Mouse (Mus musculus) neural tube, embryonic 12.5 days (tissue): ENCODE results near the gene Morn1. TPM values are rescaled to one million over a fixed set of nuclear protein-coding genes. Genes with fewer than 3 reads are reported as not detected.

ENCODE experiments used
- ATAC-seq: fragments of 200-750 bp; cut with Nextera tagmentation; 2 replicates; pipeline ENCODE4 v1.8.0; 2017; ENCODE audit warnings: low read depth, mild to moderate bottlenecking, moderate TSS enrichment, moderate library complexity; ENCODE audit not compliant: low FRiP score
- H3K27ac ChIP-seq: fragments of 300-500 bp; sonication (generic); 2 replicates; pipeline ENCODE4 v1.5.1; 2016
- H3K27me3 ChIP-seq: fragments of 300-500 bp; sonication (generic); replicated peaks from 2 replicates; pipeline ENCODE4 v1.6.1; 2016; ENCODE audit warnings: mild to moderate bottlenecking
- H3K36me3 ChIP-seq: fragments of 300-500 bp; sonication (generic); 2 replicates; pipeline ENCODE4 v1.6.1; 2016; ENCODE audit warnings: mild to moderate bottlenecking
- H3K4me1 ChIP-seq: fragments of 300-500 bp; sonication (generic); 2 replicates; pipeline ENCODE4 v1.6.1; 2016
- H3K4me2 ChIP-seq: fragments of 300-500 bp; sonication (generic); replicated peaks from 2 replicates; pipeline ENCODE4 v1.6.1; 2016; ENCODE audit warnings: mild to moderate bottlenecking
- H3K4me3 ChIP-seq: fragments of 300-500 bp; sonication (generic); 2 replicates; pipeline ENCODE4 v1.5.1; 2016
- H3K9ac ChIP-seq: fragments of 300-500 bp; sonication (generic); 2 replicates; pipeline ENCODE4 v1.6.1; 2016; ENCODE audit warnings: mild to moderate bottlenecking
- H3K9me3 ChIP-seq: fragments of 300-500 bp; sonication (generic); 2 replicates; pipeline ENCODE4 v1.6.1; 2016; ENCODE audit warnings: mild to moderate bottlenecking
- WGBS: fragments of 180-500 bp; shearing (Covaris S2); methylation state at CpG from one replicate; pipeline ENCODE4 v1.1.7; 2016; 5-methylcytosine and 5-hydroxymethylcytosine counted together
- polyA plus RNA-seq: library from polyadenylated mRNA; unstranded; fragments of >200 nt; fragmentation: Nextera tagmentation; extraction: Ambion mirVana; gene quantifications from 2 replicates; pipeline ENCODE4 v1.2.1, GENCODE M21; 2016

Gene Morn1
- polyA plus RNA-seq, 1 experiment from 2014 or later, result 6.0 TPM

- H3K4me3 ChIP-seq, result no peak overlapping the region
- no peaks in the 10 kb centered on the region for H3K27me3 ChIP-seq
- H3K4me1 ChIP-seq, result peaks cover 42% of the 10 kb centered on the region
- no peak overlapping the region for H3K9ac ChIP-seq
- H3K9me3 ChIP-seq, result no peaks in the 10 kb centered on the region
- 67% methylated on average over 14 of the region's 14 CpGs for WGBS
- ATAC-seq, result no peak
- H3K4me2 ChIP-seq, result no peak overlapping the region
- no peaks in the 10 kb centered on the region for H3K36me3 ChIP-seq
- no peak overlapping the region for H3K27ac ChIP-seq
Observed at GRCm38 (mm10) chr4:155146107-155146823, 59.9 kb downstream of the Morn1 start.

- 86% methylated on average over 4 of the region's 4 CpGs for WGBS
- H3K27ac ChIP-seq, result no peak overlapping the region
- no peak overlapping the region for H3K4me2 ChIP-seq
- no peak overlapping the region for H3K9ac ChIP-seq
- no peak for ATAC-seq
- H3K27me3 ChIP-seq, result no peaks in the 10 kb centered on the region
- H3K4me3 ChIP-seq, result no peak overlapping the region
- H3K9me3 ChIP-seq, result no peaks in the 10 kb centered on the region
- H3K4me1 ChIP-seq, result peaks cover 49% of the 10 kb centered on the region
- H3K36me3 ChIP-seq, result no peaks in the 10 kb centered on the region
Observed at GRCm38 (mm10) chr4:155148453-155148852, 62.1 kb downstream of the Morn1 start.

GRCm38 (mm10) chr4:155148910-155149698 lies 62.7 kb downstream of the Morn1 start:
- Histone ChIP-seq H3K9ac (no peak overlapping the region), H3K27ac (no peak overlapping the region), H3K27me3 (no peaks in the 10 kb centered on the region), H3K4me2 (no peak overlapping the region), H3K4me1 (peaks cover 42% of the 10 kb centered on the region), H3K4me3 (no peak overlapping the region), H3K9me3 (no peaks in the 10 kb centered on the region), H3K36me3 (no peaks in the 10 kb centered on the region)
- 74% methylated on average over 8 of the region's 8 CpGs for WGBS
- ATAC-seq, result no peak

GRCm38 (mm10) chr4:155149941-155150275 lies 63.5 kb downstream of the Morn1 start:
- H3K9ac ChIP-seq, result no peak overlapping the region
- H3K27me3 ChIP-seq, result no peaks in the 10 kb centered on the region
- H3K36me3 ChIP-seq, result no peaks in the 10 kb centered on the region
- H3K4me3 ChIP-seq, result no peak overlapping the region
- WGBS, result 74% methylated on average over 6 of the region's 6 CpGs
- H3K27ac ChIP-seq, result no peak overlapping the region
- peak overlapping the region; percentile 93 for H3K4me2 ChIP-seq
- H3K9me3 ChIP-seq, result no peaks in the 10 kb centered on the region
- H3K4me1 ChIP-seq, result peaks cover 34% of the 10 kb centered on the region
- ATAC-seq, result no peak

- Histone ChIP-seq H3K4me3 (peak overlapping the region; percentile 38), H3K27ac (no peak overlapping the region), H3K27me3 (no peaks in the 10 kb centered on the region), H3K9ac (peak overlapping the region; percentile 60), H3K36me3 (peaks cover 4% of the 10 kb centered on the region), H3K4me2 (peak overlapping the region; percentile 93), H3K4me1 (peaks cover 31% of the 10 kb centered on the region), H3K9me3 (no peaks in the 10 kb centered on the region)
- WGBS, result 6% methylated on average over 73 of the region's 73 CpGs
- ATAC-seq, result peak; percentile 62
Observed at GRCm38 (mm10) chr4:155150276-155151113, 64.1 kb downstream of the Morn1 start.

GRCm38 (mm10) chr4:155151221-155151788 lies 64.9 kb downstream of the Morn1 start:
- Histone ChIP-seq H3K9me3 (no peaks in the 10 kb centered on the region), H3K27ac (no peak overlapping the region), H3K4me1 (peaks cover 26% of the 10 kb centered on the region), H3K9ac (peak overlapping the region; percentile 60; the same call in 1 of the 2 replicates), H3K27me3 (no peaks in the 10 kb centered on the region), H3K36me3 (peaks cover 12% of the 10 kb centered on the region), H3K4me3 (peak overlapping the region; percentile 38), H3K4me2 (peak overlapping the region; percentile 93)
- 50% methylated on average over 12 of the region's 12 CpGs for WGBS
- ATAC-seq, result peak; percentile 18; the same call in 1 of the 2 replicates

- Histone ChIP-seq H3K27me3 (no peaks in the 10 kb centered on the region), H3K36me3 (peaks cover 18% of the 10 kb centered on the region), H3K9ac (no peak overlapping the region), H3K4me1 (peaks cover 24% of the 10 kb centered on the region), H3K9me3 (no peaks in the 10 kb centered on the region), H3K27ac (no peak overlapping the region), H3K4me2 (no peak overlapping the region; the same call in 1 of the 2 replicates), H3K4me3 (no peak overlapping the region)
- 59% methylated on average over 4 of the region's 4 CpGs for WGBS
- no peak for ATAC-seq
Observed at GRCm38 (mm10) chr4:155151845-155152244, 65.5 kb downstream of the Morn1 start.

GRCm38 (mm10) chr4:155152476-155152875 lies 66.1 kb downstream of the Morn1 start:
- peaks cover 24% of the 10 kb centered on the region for H3K4me1 ChIP-seq
- ATAC-seq, result no peak
- no peaks in the 10 kb centered on the region for H3K27me3 ChIP-seq
- WGBS, result 95% methylated on average over 6 of the region's 6 CpGs
- H3K36me3 ChIP-seq, result peaks cover 24% of the 10 kb centered on the region
- H3K9me3 ChIP-seq, result no peaks in the 10 kb centered on the region
- H3K4me3 ChIP-seq, result no peak overlapping the region
- H3K9ac ChIP-seq, result no peak overlapping the region
- H3K27ac ChIP-seq, result no peak overlapping the region
- H3K4me2 ChIP-seq, result no peak overlapping the region

- no peak overlapping the region for H3K4me2 ChIP-seq
- WGBS, result 81% methylated on average over 3 of the region's 3 CpGs
- H3K9ac ChIP-seq, result no peak overlapping the region
- peaks cover 35% of the 10 kb centered on the region for H3K36me3 ChIP-seq
- no peak overlapping the region for H3K4me3 ChIP-seq
- peaks cover 24% of the 10 kb centered on the region for H3K4me1 ChIP-seq
- H3K9me3 ChIP-seq, result no peaks in the 10 kb centered on the region
- no peaks in the 10 kb centered on the region for H3K27me3 ChIP-seq
- no peak overlapping the region for H3K27ac ChIP-seq
- no peak for ATAC-seq
Observed at GRCm38 (mm10) chr4:155153389-155154072, 67.2 kb downstream of the Morn1 start.

- H3K4me3 ChIP-seq, result no peak overlapping the region
- H3K27me3 ChIP-seq, result no peaks in the 10 kb centered on the region
- no peaks in the 10 kb centered on the region for H3K9me3 ChIP-seq
- H3K27ac ChIP-seq, result no peak overlapping the region
- ATAC-seq, result no peak
- 76% methylated on average over 11 of the region's 11 CpGs for WGBS
- H3K4me2 ChIP-seq, result no peak overlapping the region
- no peak overlapping the region for H3K9ac ChIP-seq
- H3K36me3 ChIP-seq, result peaks cover 47% of the 10 kb centered on the region
- peaks cover 22% of the 10 kb centered on the region for H3K4me1 ChIP-seq
Observed at GRCm38 (mm10) chr4:155154986-155155385, 68.6 kb downstream of the Morn1 start.

GRCm38 (mm10) chr4:155156734-155157133 lies 70.4 kb downstream of the Morn1 start:
- Histone ChIP-seq H3K36me3 (peaks cover 47% of the 10 kb centered on the region), H3K27ac (no peak overlapping the region), H3K9me3 (no peaks in the 10 kb centered on the region), H3K27me3 (no peaks in the 10 kb centered on the region), H3K4me3 (no peak overlapping the region), H3K4me2 (no peak overlapping the region), H3K9ac (no peak overlapping the region), H3K4me1 (peaks cover 14% of the 10 kb centered on the region)
- 94% methylated on average over 17 of the region's 17 CpGs for WGBS
- ATAC-seq, result no peak
